Mouse (Mus musculus) CH12.LX (cell line): ENCODE results near the gene Ptgis. TPM values are rescaled to one million over a fixed set of nuclear protein-coding genes. Genes with fewer than 3 reads are reported as not detected.

Experiments
- DNase-seq: peaks from one replicate; pipeline ENCODE4 v3.0.0-alpha.2; 2013; ENCODE audit errors: extremely low read depth
- H3K27ac ChIP-seq: 2 replicates; pipeline ENCODE4 v1.5.1; 2012; ENCODE audit warnings: low read depth, mild to moderate bottlenecking, control low read depth, moderate library complexity; ENCODE audit not compliant: insufficient read depth
- H3K27me3 ChIP-seq: replicated peaks from 2 replicates; pipeline ENCODE3; 2012; ENCODE audit warnings: inconsistent platforms
- H3K36me3 ChIP-seq, 2 experiments: replicated peaks in 1 of 2; 2 replicates each; pipeline versions ENCODE3 to v1.6.1; 2012; ENCODE audit warnings: inconsistent platforms in 1 of 2, low read length in 1 of 2, mild to moderate bottlenecking in 1 of 2, mixed read lengths in 1 of 2, moderate library complexity in 1 of 2; ENCODE audit not compliant: control insufficient read depth in 1 of 2, insufficient read depth in 1 of 2
- H3K4me1 ChIP-seq, 2 experiments: 2 replicates each; pipeline ENCODE4 v1.6.1; 2012; ENCODE audit warnings: inconsistent platforms in 1 of 2, moderate library complexity in 1 of 2; ENCODE audit not compliant: insufficient read depth in 2 of 2, control insufficient read depth in 1 of 2
- H3K4me2 ChIP-seq: 2 replicates; pipeline ENCODE4 v1.6.1; 2012; ENCODE audit warnings: low read depth, mild to moderate bottlenecking, control low read depth; ENCODE audit not compliant: poor library complexity, insufficient read depth, severe bottlenecking
- H3K4me3 ChIP-seq, 3 experiments: fragments of 150-350 bp in 1 of 3; sonication (generic) in 1 of 3; replicated peaks in 1 of 3; 2 replicates each; pipeline versions ENCODE3 to v1.5.1; 2011 to 2012; ENCODE audit warnings: low read depth in 2 of 3, low read length in 2 of 3, mild to moderate bottlenecking in 2 of 3, moderate library complexity in 2 of 3, control low read depth in 1 of 3, improper control_type of control experiment in 1 of 3, inconsistent platforms in 1 of 3, mixed read lengths in 1 of 3; ENCODE audit not compliant: poor library complexity in 1 of 3
- H3K79me2 ChIP-seq: replicated peaks from 2 replicates; pipeline ENCODE4 v1.6.1; 2012; ENCODE audit warnings: mild to moderate bottlenecking, moderate library complexity; ENCODE audit not compliant: control insufficient read depth, poor library complexity, insufficient read depth, severe bottlenecking; ENCODE audit errors: extremely low read depth
- H3K9ac ChIP-seq: 2 replicates; pipeline ENCODE4 v1.6.1; 2012; ENCODE audit warnings: low read depth, mild to moderate bottlenecking, control low read depth, moderate library complexity; ENCODE audit not compliant: insufficient read depth
- H3K9me3 ChIP-seq: replicated peaks from 2 replicates; pipeline ENCODE3; 2012; ENCODE audit warnings: low read length, inconsistent platforms, mixed read lengths
- CHD1 ChIP-seq: IDR thresholded peaks from 2 replicates; pipeline ENCODE4 v1.6.1; 2012; ENCODE audit warnings: low read depth, low read length, improper control_type of control experiment, inconsistent platforms
- CHD2 ChIP-seq: IDR thresholded peaks from 2 replicates; pipeline ENCODE4 v1.6.1; 2011; ENCODE audit warnings: low read length, improper control_type of control experiment
- CTCF ChIP-seq, 2 experiments: IDR thresholded peaks in 1 of 2; conservative IDR thresholded peaks in 1 of 2; 2 replicates each; pipeline ENCODE4 v1.5.1; 2011 to 2012; ENCODE audit warnings: low read depth in 2 of 2, low read length in 2 of 2, improper control_type of control experiment in 1 of 2, inconsistent platforms in 1 of 2, mild to moderate bottlenecking in 1 of 2, moderate library complexity in 1 of 2
- E2F4 ChIP-seq: IDR thresholded peaks from 2 replicates; pipeline ENCODE4 v1.6.1; 2011; ENCODE audit warnings: low read depth, low read length, improper control_type of control experiment; ENCODE audit not compliant: insufficient replicate concordance
- ELF1 ChIP-seq: IDR thresholded peaks from 2 replicates; pipeline ENCODE4 v1.6.1; 2014; ENCODE audit warnings: low read depth, mild to moderate bottlenecking, inconsistent platforms, low read length, improper control_type of control experiment
- EP300 ChIP-seq: IDR thresholded peaks from 2 replicates; pipeline ENCODE4 v1.6.1; 2011; ENCODE audit warnings: low read length, improper control_type of control experiment
- GABPA ChIP-seq: IDR thresholded peaks from 2 replicates; pipeline ENCODE4 v1.6.1; 2012; ENCODE audit warnings: low read depth, low read length, improper control_type of control experiment, inconsistent platforms; ENCODE audit not compliant: insufficient replicate concordance
- HCFC1 ChIP-seq: IDR thresholded peaks from 2 replicates; pipeline ENCODE4 v1.6.1; 2012; ENCODE audit warnings: low read depth, mild to moderate bottlenecking, inconsistent platforms, low read length, improper control_type of control experiment
- KAT2A ChIP-seq: IDR thresholded peaks from 2 replicates; pipeline ENCODE4 v1.6.1; 2012; ENCODE audit warnings: low read length, improper control_type of control experiment, inconsistent platforms; ENCODE audit not compliant: insufficient replicate concordance
- MAX ChIP-seq: IDR thresholded peaks from 2 replicates; pipeline ENCODE4 v1.6.1; 2011; ENCODE audit warnings: low read length, improper control_type of control experiment
- MAZ ChIP-seq: IDR thresholded peaks from 2 replicates; pipeline ENCODE4 v1.6.1; 2012; ENCODE audit warnings: low read depth, mild to moderate bottlenecking, inconsistent platforms, low read length, improper control_type of control experiment, moderate library complexity
- MXI1 ChIP-seq: IDR thresholded peaks from 2 replicates; pipeline ENCODE4 v1.6.1; 2011; ENCODE audit warnings: mild to moderate bottlenecking, low read depth, low read length, improper control_type of control experiment
- MYC ChIP-seq: IDR thresholded peaks from 2 replicates; pipeline ENCODE4 v1.6.1; 2011; ENCODE audit warnings: low read depth, mild to moderate bottlenecking, improper control_type of control experiment, low read length
- NELFE ChIP-seq: IDR thresholded peaks from 2 replicates; pipeline ENCODE4 v1.6.1; 2011; ENCODE audit warnings: low read depth, low read length, improper control_type of control experiment
- POLR2A ChIP-seq: IDR thresholded peaks from 2 replicates; pipeline ENCODE4 v1.6.1; 2011; ENCODE audit warnings: low read depth, mild to moderate bottlenecking, improper control_type of control experiment, low read length
- RAD21 ChIP-seq: IDR thresholded peaks from 2 replicates; pipeline ENCODE4 v1.6.1; 2011; ENCODE audit warnings: low read depth, mild to moderate bottlenecking, low read length, improper control_type of control experiment, moderate library complexity
- RCOR1 ChIP-seq: conservative IDR thresholded peaks from 2 replicates; pipeline ENCODE4 v1.6.1; 2012; ENCODE audit warnings: low read depth, mild to moderate bottlenecking, inconsistent platforms, low read length, improper control_type of control experiment
- SIN3A ChIP-seq: IDR thresholded peaks from 2 replicates; pipeline ENCODE4 v1.6.1; 2012; ENCODE audit warnings: low read length, improper control_type of control experiment, inconsistent platforms
- SMC3 ChIP-seq: IDR thresholded peaks from 2 replicates; pipeline ENCODE4 v1.6.1; 2011; ENCODE audit warnings: low read depth, low read length, improper control_type of control experiment
- TBP ChIP-seq: conservative IDR thresholded peaks from 2 replicates; pipeline ENCODE4 v1.6.1; 2011; ENCODE audit warnings: low read depth, low read length, improper control_type of control experiment
- TCF12 ChIP-seq: IDR thresholded peaks from 2 replicates; pipeline ENCODE4 v1.6.1; 2014; ENCODE audit warnings: low read depth, mild to moderate bottlenecking, inconsistent platforms, low read length, improper control_type of control experiment
- UBTF ChIP-seq: IDR thresholded peaks from 2 replicates; pipeline ENCODE4 v1.6.1; 2012; ENCODE audit warnings: low read depth, mild to moderate bottlenecking, inconsistent platforms, low read length, improper control_type of control experiment, moderate library complexity
- USF2 ChIP-seq: conservative IDR thresholded peaks from 2 replicates; pipeline ENCODE4 v1.6.1; 2011; ENCODE audit warnings: low read depth, low read length, improper control_type of control experiment
- ZC3H11A ChIP-seq: IDR thresholded peaks from 2 replicates; pipeline ENCODE4 v1.6.1; 2012; ENCODE audit warnings: low read depth, mild to moderate bottlenecking, inconsistent platforms, low read length, improper control_type of control experiment
- ZKSCAN1 ChIP-seq: IDR thresholded peaks from 2 replicates; pipeline ENCODE4 v1.6.1; 2012; ENCODE audit warnings: low read depth, inconsistent platforms, low read length, improper control_type of control experiment, borderline replicate concordance
- dilution Hi-C: fragments of 300-500 bp; cut with MboI; formaldehyde crosslinking; loops from 2 replicates; pipeline ENCODE4 v1.14.3; 2020; ENCODE audit warnings: low sequenced_read_pairs; ENCODE audit not compliant: extremely low pct_unique_long_range_greater_than_20kb, extremely low pct_ligation_motif_present
- in situ Hi-C: fragments of 300-500 bp; cut with MboI; formaldehyde crosslinking; loops from 3 replicates; pipeline ENCODE4 v1.14.3; 2019; ENCODE audit warnings: low sequenced_read_pairs, low pct_ligation_motif_present, low pct_unique_long_range_greater_than_20kb, mixed read lengths
- polyA plus RNA-seq: library from polyadenylated mRNA; unstranded; fragments of >175 nt; gene quantifications from 2 replicates; pipeline ENCODE4 v1.2.1, GENCODE M21; 2012; ENCODE audit warnings: low read depth; ENCODE audit not compliant: insufficient read length
- total RNA-seq, 2 experiments: library from RNA; depleted of rRNA; stranded (reverse); fragments of 300-350 nt in 1 of 2; fragments of >200 nt in 1 of 2; gene quantifications; 2 replicates each; pipeline ENCODE4 v1.2.3; 2012 to 2014

The Ptgis gene
- total and polyA plus RNA-seq, 3 experiments: 7.0 to 15.9 (median 13.4) TPM

GRCm38 (mm10) chr2:167253476-167253875, 13.1 kb upstream of the Ptgis start:
- dilution Hi-C loops: no loop called here
- TF ChIP-seq ELF1 (no peak), TBP (no peak), POLR2A (no peak), RCOR1 (no peak), SMC3 (no peak), TCF12 (no peak), MAX (no peak), GABPA (no peak), MXI1 (no peak), SIN3A (no peak), CHD1 (no peak)
- peaks cover 3% of the 10 kb centered on the region for H3K27me3 ChIP-seq
- no peak for DNase-seq
- no peaks in the 10 kb centered on the region for H3K79me2 ChIP-seq
- H3K9ac ChIP-seq: no peak overlapping the region
- H3K4me1 ChIP-seq: peaks cover 11 to 12% of the 10 kb centered on the region in 2 experiments
- no peaks in the 10 kb centered on the region for H3K36me3 ChIP-seq
- H3K4me2 ChIP-seq: no peak overlapping the region
- no peak overlapping the region for H3K27ac ChIP-seq
- in situ Hi-C loops: no loop called here
- no peak overlapping the region for H3K4me3 ChIP-seq
- no peaks in the 10 kb centered on the region for H3K9me3 ChIP-seq

- dilution Hi-C loops (no loop called here), in situ Hi-C loops (no loop called here)
- peaks cover 8% of the 10 kb centered on the region for H3K27me3 ChIP-seq
These were observed 11.8 kb upstream of the Ptgis start for GRCm38 (mm10) chr2:167252057-167252687.

GRCm38 (mm10) chr2:167250736-167251337, 10.4 kb upstream of the Ptgis start:
- in situ Hi-C loops: no loop called here
- TF ChIP-seq USF2: no peak
- no peak for TF ChIP-seq EP300
- no peak for TF ChIP-seq HCFC1
- no peak for TF ChIP-seq ZKSCAN1
- TF ChIP-seq CTCF (conservative IDR thresholded peaks at IDR 0.05 in 1 of 2, IDR thresholded peaks at IDR 0.05 in 1 of 2; ENCODE audit: low read depth in 2 of 2, low read length in 2 of 2): no peak
- no peak for TF ChIP-seq KAT2A
- no peak for TF ChIP-seq E2F4
- no peak for TF ChIP-seq MYC
- TF ChIP-seq RCOR1: no peak
- TF ChIP-seq ZC3H11A: no peak
- TF ChIP-seq SMC3: no peak
- no peak for TF ChIP-seq POLR2A
- TF ChIP-seq GABPA: no peak
- no peak for TF ChIP-seq ELF1
- no peak for TF ChIP-seq MAZ
- no peak for TF ChIP-seq RAD21
- TF ChIP-seq CHD1: no peak
- no peak for TF ChIP-seq TCF12
- TF ChIP-seq CHD2: no peak

More at GRCm38 (mm10) chr2:167252057-167252687, 11.8 kb upstream of the Ptgis start:
- DNase-seq: no peak
- H3K4me2 ChIP-seq: no peak overlapping the region
- no peaks in the 10 kb centered on the region for H3K79me2 ChIP-seq
- H3K4me1 ChIP-seq: peaks cover 11 to 17% of the 10 kb centered on the region in 2 experiments
- H3K27ac ChIP-seq: no peak overlapping the region
- no peak overlapping the region for H3K4me3 ChIP-seq
- TF ChIP-seq SIN3A (no peak), NELFE (no peak), UBTF (no peak), CHD2 (no peak)
- no peaks in the 10 kb centered on the region for H3K9me3 ChIP-seq
- no peak overlapping the region for H3K9ac ChIP-seq
- H3K36me3 ChIP-seq: no peaks in the 10 kb centered on the region

More at GRCm38 (mm10) chr2:167250736-167251337, 10.4 kb upstream of the Ptgis start:
- dilution Hi-C loops: no loop called here
- Histone ChIP-seq H3K4me2 (no peak overlapping the region; the same call in 1 of the 2 replicates), H3K4me3 (no peak overlapping the region), H3K27me3 (peaks cover 8% of the 10 kb centered on the region), H3K27ac (no peak overlapping the region), H3K9ac (no peak overlapping the region), H3K4me1 (peaks cover 14 to 17% of the 10 kb centered on the region in 2 experiments), H3K36me3 (no peaks in the 10 kb centered on the region), H3K79me2 (no peaks in the 10 kb centered on the region), H3K9me3 (no peaks in the 10 kb centered on the region)
- DNase-seq: no peak
